Comparison of ENCODE assay signal across 15 mouse cellular contexts in genomic region chr13:68773599-68774211, GRCm38 (mm10).
DNase-seq lines count a peak whose midpoint lies in the region; ATAC-seq and TF ChIP-seq lines count a peak whose summit lies in the region.
"Had no signal": no experiment of that assay in that cellular context is flagged by ENCODE, and none has a peak within 500 bp of the region (broad histone marks: within the 10 kb centered on the region; RNA-seq: fewer than 3 reads in every experiment).

No protein-coding gene starts in this region.

- 37% methylated on average over 2 of the region's 2 CpGs for WGBS in kidney, postnatal 0 days
- 26% methylated on average over 2 of the region's 2 CpGs for WGBS in lung, postnatal 0 days

- TF ChIP-seq CTCF in kidney, postnatal 0 days (IDR thresholded peaks at IDR 0.05; ENCODE audit: low read depth) = no peak
- TF ChIP-seq CTCF in lung, postnatal 0 days (IDR thresholded peaks at IDR 0.05) = no peak

- no peak overlapping the region for H3K9ac ChIP-seq in kidney, postnatal 0 days (ENCODE audit: low read depth, low read length)
- no peak overlapping the region for H3K9ac ChIP-seq in lung, postnatal 0 days (replicated peaks; ENCODE audit: low read depth)
- H3K9ac ChIP-seq: embryonic facial prominence, embryonic 13.5 days; hindbrain, embryonic 15.5 days; neural tube, embryonic 12.5 days had no signal

- H3K9me3 ChIP-seq in kidney, postnatal 0 days (replicated peaks; ENCODE audit: low read length) = no peaks in the 10 kb centered on the region
- H3K9me3 ChIP-seq in lung, postnatal 0 days (ENCODE audit: low read length) = no peaks in the 10 kb centered on the region
- H3K9me3 ChIP-seq: embryonic facial prominence, embryonic 13.5 days; hindbrain, embryonic 15.5 days; neural tube, embryonic 12.5 days had no signal

- no peaks in the 10 kb centered on the region for H3K27me3 ChIP-seq in kidney, postnatal 0 days (ENCODE audit: insufficient read depth, low read length)
- no peaks in the 10 kb centered on the region for H3K27me3 ChIP-seq in lung, postnatal 0 days (replicated peaks; ENCODE audit: insufficient read depth, low read length)
- H3K27me3 ChIP-seq: hindbrain, embryonic 15.5 days; neural tube, embryonic 12.5 days had no signal

- intact Hi-C loops in gastrocnemius, postnatal 14 days (cut with DNase I; ENCODE audit: low total_unique reads) = no loop called here
- intact Hi-C loops in gastrocnemius, postnatal 36 days (cut with DNase I) = no loop called here

- ATAC-seq in kidney, postnatal 0 days (replicated peaks; ENCODE audit: low FRiP score, low read depth) = no peak; the same call in 1 of the 2 replicates
- peak; percentile 85 for ATAC-seq in lung, postnatal 0 days
- ATAC-seq: intestine, postnatal 0 days had no signal

- H3K4me3 ChIP-seq in kidney, postnatal 0 days (replicated peaks; ENCODE audit: low read depth, low read length) = no peak overlapping the region
- H3K4me3 ChIP-seq in lung, postnatal 0 days (ENCODE audit: low read depth, low read length) = no peak overlapping the region
- H3K4me3 ChIP-seq: embryonic facial prominence, embryonic 13.5 days; hindbrain, embryonic 15.5 days; neural tube, embryonic 12.5 days had no signal

- no peaks in the 10 kb centered on the region for H3K36me3 ChIP-seq in kidney, postnatal 0 days (ENCODE audit: insufficient read depth, low read length)
- no peaks in the 10 kb centered on the region for H3K36me3 ChIP-seq in lung, postnatal 0 days (ENCODE audit: insufficient read depth, low read length)
- H3K36me3 ChIP-seq: embryonic facial prominence, embryonic 13.5 days; hindbrain, embryonic 15.5 days; neural tube, embryonic 12.5 days had no signal

- H3K4me2 ChIP-seq in kidney, postnatal 0 days (ENCODE audit: low read length) = no peak overlapping the region
- no peak overlapping the region for H3K4me2 ChIP-seq in lung, postnatal 0 days (replicated peaks; ENCODE audit: low read depth, low read length)
- H3K4me2 ChIP-seq: embryonic facial prominence, embryonic 13.5 days; hindbrain, embryonic 15.5 days; liver, embryonic 11.5 days; midbrain, embryonic 11.5 days; neural tube, embryonic 12.5 days had no signal

- no peaks in the 10 kb centered on the region for H3K4me1 ChIP-seq in kidney, postnatal 0 days (replicated peaks; ENCODE audit: insufficient read depth, low read length)
- no peaks in the 10 kb centered on the region for H3K4me1 ChIP-seq in lung, postnatal 0 days (ENCODE audit: insufficient read depth, low read depth, low read length)
- H3K4me1 ChIP-seq: embryonic facial prominence, embryonic 13.5 days; hindbrain, embryonic 15.5 days; neural tube, embryonic 12.5 days had no signal

- peak; percentile 3 for DNase-seq in gastrocnemius, postnatal 14 days
- DNase-seq in gastrocnemius, postnatal 36 days = no peak
- peak; percentile 52 for DNase-seq in kidney, postnatal 0 days (ENCODE audit: low spot score)
- DNase-seq in kidney, postnatal 36 days = no peak
- peak; percentile 84 for DNase-seq in lung, postnatal 0 days (ENCODE audit: low spot score)
- DNase-seq in lung, postnatal 36 days = peak; percentile 51
- no peak for DNase-seq in adipocyte (ENCODE audit: low spot score)
- DNase-seq: spleen, adult 18-20 months had no signal

- no peak overlapping the region for H3K27ac ChIP-seq in kidney, postnatal 0 days
- H3K27ac ChIP-seq in lung, postnatal 0 days (ENCODE audit: low read length) = no peak overlapping the region
- H3K27ac ChIP-seq: embryonic facial prominence, embryonic 13.5 days; hindbrain, embryonic 15.5 days; macrophage; neural tube, embryonic 12.5 days had no signal

- peak; percentile 63 for TF ChIP-seq EP300 in lung, postnatal 0 days (IDR thresholded peaks at IDR 0.05)

Comparison
In these comparisons a context has a peak if more than half of its experiments do, and no peak if none do; other contexts are left out.
1. DNase-seq: peak in gastrocnemius, postnatal 14 days (single experiment), kidney, postnatal 0 days (single experiment), lung, postnatal 0 days (single experiment) and lung, postnatal 36 days (single experiment); none in gastrocnemius, postnatal 36 days (0 of 2), kidney, postnatal 36 days (0 of 2) and adipocyte (single experiment).